Mouse (Mus musculus) MEL (cell line): Measurements from ENCODE around the gene Kcnab1. TPM values are rescaled to one million over a fixed set of nuclear protein-coding genes. Genes with fewer than 3 reads are reported as not detected.

Experiments used
- DNase-seq: peaks from one replicate; pipeline ENCODE4 v3.0.0; 2011; ENCODE audit warnings: low read depth, low spot score
- H3K27ac ChIP-seq: 2 replicates; pipeline ENCODE4 v1.5.1; 2012; ENCODE audit warnings: low read depth, mild to moderate bottlenecking, control low read depth, low read length, moderate library complexity; ENCODE audit not compliant: control insufficient read depth
- H3K27me3 ChIP-seq, 2 experiments: fragments of 150-350 bp in 1 of 2; sonication (generic) in 1 of 2; 2 replicates each; pipeline ENCODE4 v1.6.1; 2012; ENCODE audit warnings: low read length in 2 of 2, mild to moderate bottlenecking in 2 of 2, improper control_type of control experiment in 1 of 2, moderate library complexity in 1 of 2; ENCODE audit not compliant: insufficient read depth in 2 of 2, control insufficient read depth in 1 of 2
- H3K36me3 ChIP-seq, 2 experiments: 2 replicates each; pipeline ENCODE4 v1.6.1; 2012 to 2014; ENCODE audit warnings: low read length in 2 of 2, improper control_type of control experiment in 1 of 2, inconsistent platforms in 1 of 2, mild to moderate bottlenecking in 1 of 2; ENCODE audit not compliant: insufficient read depth in 2 of 2, control insufficient read depth in 1 of 2
- H3K4me1 ChIP-seq, 2 experiments: fragments of 150-350 bp in 1 of 2; sonication (generic) in 1 of 2; 2 replicates each; pipeline ENCODE4 v1.6.1; 2012; ENCODE audit warnings: low read length in 2 of 2, improper control_type of control experiment in 1 of 2, mild to moderate bottlenecking in 1 of 2; ENCODE audit not compliant: insufficient read depth in 2 of 2, control insufficient read depth in 1 of 2
- H3K4me3 ChIP-seq, 2 experiments: fragments of 150-350 bp in 1 of 2; sonication (generic) in 1 of 2; 2 replicates each; pipeline ENCODE4 v1.5.1; 2012; ENCODE audit warnings: low read depth in 2 of 2, low read length in 2 of 2, mild to moderate bottlenecking in 2 of 2, moderate library complexity in 2 of 2, control low read depth in 1 of 2, improper control_type of control experiment in 1 of 2; ENCODE audit not compliant: control insufficient read depth in 1 of 2, insufficient read depth in 1 of 2
- H3K79me2 ChIP-seq: 2 replicates; pipeline ENCODE4 v1.6.1; 2012; ENCODE audit warnings: mild to moderate bottlenecking, low read length, moderate library complexity; ENCODE audit not compliant: control insufficient read depth, poor library complexity, insufficient read depth
- H3K9ac ChIP-seq: 2 replicates; pipeline ENCODE4 v1.6.1; 2012; ENCODE audit warnings: low read depth, mild to moderate bottlenecking, control low read depth, low read length, moderate library complexity; ENCODE audit not compliant: control insufficient read depth, poor library complexity, severe bottlenecking
- H3K9me3 ChIP-seq: fragments of 150-350 bp; sonication (generic); replicated peaks from 2 replicates; pipeline ENCODE4 v1.6.1; 2012; ENCODE audit warnings: mild to moderate bottlenecking, low read length, improper control_type of control experiment, moderate library complexity; ENCODE audit not compliant: insufficient read depth
- CTCF ChIP-seq, 3 experiments: IDR thresholded peaks in 2 of 3; conservative IDR thresholded peaks in 1 of 3; 2 replicates each; pipeline ENCODE4 v1.5.1; 2011 to 2012; ENCODE audit warnings: low read length in 3 of 3, low read depth in 2 of 3, mild to moderate bottlenecking in 2 of 3, improper control_type of control experiment in 1 of 3, inconsistent platforms in 1 of 3, mixed read lengths in 1 of 3, moderate library complexity in 1 of 3; ENCODE audit not compliant: control insufficient read depth in 1 of 3, insufficient read depth in 1 of 3, poor library complexity in 1 of 3, severe bottlenecking in 1 of 3
- ELF1 ChIP-seq: IDR thresholded peaks from 2 replicates; pipeline ENCODE4 v1.6.1; 2014; ENCODE audit warnings: low read depth, mild to moderate bottlenecking, inconsistent platforms, low read length, improper control_type of control experiment, moderate library complexity
- MEF2A ChIP-seq: IDR thresholded peaks from 2 replicates; pipeline ENCODE4 v1.6.1; 2014; ENCODE audit warnings: low read depth, mild to moderate bottlenecking, inconsistent platforms, low read length, improper control_type of control experiment; ENCODE audit not compliant: poor library complexity, insufficient replicate concordance, severe bottlenecking; ENCODE audit errors: extremely low read depth
- MXI1 ChIP-seq: IDR thresholded peaks from 2 replicates; pipeline ENCODE4 v1.6.1; 2011; ENCODE audit warnings: mild to moderate bottlenecking, low read depth, low read length, improper control_type of control experiment
- MYC ChIP-seq: IDR thresholded peaks from 2 replicates; pipeline ENCODE4 v1.6.1; 2011; ENCODE audit warnings: low read depth, mild to moderate bottlenecking, low read length, improper control_type of control experiment, moderate library complexity
- NELFE ChIP-seq: IDR thresholded peaks from 2 replicates; pipeline ENCODE4 v1.6.1; 2011; ENCODE audit warnings: low read depth, low read length, improper control_type of control experiment
- NRF1 ChIP-seq: IDR thresholded peaks from 2 replicates; pipeline ENCODE4 v1.6.1; 2014; ENCODE audit warnings: low read depth, mild to moderate bottlenecking, inconsistent platforms, low read length, improper control_type of control experiment, moderate library complexity; ENCODE audit not compliant: poor library complexity, insufficient read depth, severe bottlenecking
- POLR2A ChIP-seq, 2 experiments: IDR thresholded peaks; 2 replicates each; pipeline ENCODE4 v1.6.1; 2011 to 2012; ENCODE audit warnings: low read length in 2 of 2, mild to moderate bottlenecking in 2 of 2, control low read depth in 1 of 2, improper control_type of control experiment in 1 of 2, low read depth in 1 of 2, moderate library complexity in 1 of 2; ENCODE audit not compliant: control insufficient read depth in 1 of 2, insufficient read depth in 1 of 2, poor library complexity in 1 of 2
- RAD21 ChIP-seq: IDR thresholded peaks from 2 replicates; pipeline ENCODE4 v1.6.1; 2011; ENCODE audit warnings: mild to moderate bottlenecking, low read depth, low read length, improper control_type of control experiment
- RCOR1 ChIP-seq: IDR thresholded peaks from 2 replicates; pipeline ENCODE4 v1.6.1; 2012; ENCODE audit warnings: low read depth, mild to moderate bottlenecking, inconsistent platforms, low read length, improper control_type of control experiment
- SIN3A ChIP-seq: IDR thresholded peaks from 2 replicates; pipeline ENCODE4 v1.6.1; 2012; ENCODE audit warnings: low read length, improper control_type of control experiment, inconsistent platforms
- SMC3 ChIP-seq: IDR thresholded peaks from 2 replicates; pipeline ENCODE4 v1.6.1; 2011; ENCODE audit warnings: low read depth, low read length, improper control_type of control experiment
- TBP ChIP-seq: IDR thresholded peaks from 2 replicates; pipeline ENCODE4 v1.8.0; 2011; ENCODE audit warnings: low read depth, low read length, improper control_type of control experiment
- TCF12 ChIP-seq: IDR thresholded peaks from 2 replicates; pipeline ENCODE4 v1.6.1; 2014; ENCODE audit warnings: low read depth, mild to moderate bottlenecking, inconsistent platforms, low read length, improper control_type of control experiment, moderate library complexity
- UBTF ChIP-seq: IDR thresholded peaks from 2 replicates; pipeline ENCODE4 v1.6.1; 2012; ENCODE audit warnings: low read depth, mild to moderate bottlenecking, inconsistent platforms, low read length, improper control_type of control experiment, moderate library complexity, borderline replicate concordance; ENCODE audit not compliant: insufficient read depth
- USF1 ChIP-seq: IDR thresholded peaks from 2 replicates; pipeline ENCODE4 v1.6.1; 2014; ENCODE audit warnings: low read depth, mild to moderate bottlenecking, inconsistent platforms, low read length, improper control_type of control experiment, moderate library complexity
- ZMIZ1 ChIP-seq: IDR thresholded peaks from 2 replicates; pipeline ENCODE4 v1.6.1; 2012; ENCODE audit warnings: low read depth, mild to moderate bottlenecking, inconsistent platforms, low read length, improper control_type of control experiment, moderate library complexity
- ZNF384 ChIP-seq: IDR thresholded peaks from 2 replicates; pipeline ENCODE4 v1.6.1; 2012; ENCODE audit warnings: low read depth, mild to moderate bottlenecking, inconsistent platforms, low read length, improper control_type of control experiment
- polyA plus RNA-seq, 2 experiments: library from polyadenylated mRNA; stranded (reverse) in 1 of 2; unstranded in 1 of 2; fragments of >175 nt in 1 of 2; fragments of >200 nt in 1 of 2; gene quantifications; 2 replicates each; pipeline versions ENCODE4 v1.2.1 to v1.2.4; 2012; ENCODE audit warnings: low replicate concordance in 2 of 2, low read depth in 1 of 2; ENCODE audit not compliant: insufficient read length in 2 of 2, insufficient read depth in 1 of 2, missing spikeins in 1 of 2
- total RNA-seq: library from RNA; depleted of rRNA; stranded (reverse); fragments of 300-350 nt; gene quantifications from 2 replicates; pipeline ENCODE4 v1.2.3, GENCODE M21; 2012

Gene Kcnab1
- total and polyA plus RNA-seq, 3 experiments: 0.06 to 0.08 TPM; not detected in 1

GRCm38 (mm10) chr3:65200611-65201010 is 91.4 kb downstream of the Kcnab1 start:
- Histone ChIP-seq H3K9ac (no peak overlapping the region), H3K4me3 (no peak overlapping the region), H3K9me3 (no peaks in the 10 kb centered on the region), H3K4me1 (no peaks in the 10 kb centered on the region), H3K79me2 (no peaks in the 10 kb centered on the region), H3K27ac (no peak overlapping the region), H3K36me3 (no peaks in the 10 kb centered on the region), H3K27me3 (no peaks in the 10 kb centered on the region)
- TF ChIP-seq ELF1 (no peak), MYC (no peak), ZMIZ1 (no peak), RCOR1 (no peak), NELFE (no peak), TBP (no peak), ZNF384 (no peak), TCF12 (no peak), CTCF (IDR thresholded peaks at IDR 0.05 in 2 of 3, conservative IDR thresholded peaks at IDR 0.05 in 1 of 3; ENCODE audit: control insufficient read depth in 1 of 3, insufficient read depth in 1 of 3, low read depth in 2 of 3, low read length in 3 of 3, poor library complexity in 1 of 3, severe bottlenecking in 1 of 3) (no peak), UBTF (no peak), USF1 (no peak)
- DNase-seq: no peak

GRCm38 (mm10) chr3:65203361-65204117 is 94.4 kb downstream of the Kcnab1 start:
- H3K79me2 ChIP-seq: no peaks in the 10 kb centered on the region
- H3K27ac ChIP-seq: no peak overlapping the region
- no peaks in the 10 kb centered on the region for H3K36me3 ChIP-seq
- no peak overlapping the region for H3K9ac ChIP-seq
- H3K9me3 ChIP-seq: no peaks in the 10 kb centered on the region
- TF ChIP-seq POLR2A (IDR thresholded peaks at IDR 0.05; ENCODE audit: control insufficient read depth in 1 of 2, insufficient read depth in 1 of 2, low read depth in 1 of 2, low read length in 2 of 2, poor library complexity in 1 of 2) (no peak), SIN3A (no peak), NRF1 (no peak), USF1 (no peak), ELF1 (no peak), RAD21 (no peak), TBP (no peak), MXI1 (no peak), MEF2A (no peak), SMC3 (no peak)
- TF ChIP-seq, all 39 proteins: peak for 0
- Histone ChIP-seq H3K27me3 (no peaks in the 10 kb centered on the region), H3K4me3 (no peak overlapping the region), H3K4me1 (no peaks in the 10 kb centered on the region)
- no peak for DNase-seq
